Mouse (Mus musculus) hindbrain, embryonic 12.5 days (tissue): ENCODE data around the gene Nfia. TPM values are rescaled to one million over a fixed set of nuclear protein-coding genes. Genes with fewer than 3 reads are reported as not detected.

Source experiments
- ATAC-seq: fragments of 200-750 bp; cut with Nextera tagmentation; 2 replicates; pipeline ENCODE4 v1.8.0; 2017; ENCODE audit warnings: moderate TSS enrichment; ENCODE audit not compliant: low FRiP score
- H3K27ac ChIP-seq: fragments of 300-500 bp; sonication (generic); 2 replicates; pipeline ENCODE4 v1.5.1; 2016; ENCODE audit warnings: mild to moderate bottlenecking
- H3K27me3 ChIP-seq: fragments of 300-500 bp; sonication (generic); 2 replicates; pipeline ENCODE4 v1.6.1; 2016; ENCODE audit warnings: mild to moderate bottlenecking
- H3K36me3 ChIP-seq: fragments of 300-500 bp; sonication (generic); 2 replicates; pipeline ENCODE4 v1.6.1; 2016; ENCODE audit warnings: mild to moderate bottlenecking
- H3K4me1 ChIP-seq: fragments of 300-500 bp; sonication (generic); 2 replicates; pipeline ENCODE4 v1.6.1; 2016
- H3K4me2 ChIP-seq: fragments of 300-500 bp; sonication (generic); replicated peaks from 2 replicates; pipeline ENCODE4 v1.6.1; 2016; ENCODE audit warnings: mild to moderate bottlenecking
- H3K4me3 ChIP-seq: fragments of 300-500 bp; sonication (generic); 2 replicates; pipeline ENCODE4 v1.5.1; 2016; ENCODE audit warnings: mild to moderate bottlenecking
- H3K9ac ChIP-seq: fragments of 300-500 bp; sonication (generic); 2 replicates; pipeline ENCODE4 v1.6.1; 2016; ENCODE audit warnings: mild to moderate bottlenecking, moderate library complexity
- H3K9me3 ChIP-seq: fragments of 300-500 bp; sonication (generic); replicated peaks from 2 replicates; pipeline ENCODE4 v1.6.1; 2016; ENCODE audit warnings: mild to moderate bottlenecking
- WGBS: fragments of 180-500 bp; shearing (Covaris S2); methylation state at CpG from one replicate; pipeline ENCODE4 v1.1.7; 2016; 5-methylcytosine and 5-hydroxymethylcytosine counted together
- polyA plus RNA-seq: library from polyadenylated mRNA; unstranded; fragments of >200 nt; fragmentation: Nextera tagmentation; extraction: Ambion mirVana; gene quantifications from 2 replicates; pipeline ENCODE4 v1.2.1, GENCODE M21; 2016

Gene Nfia
- polyA plus RNA-seq, 1 experiment from 2014 or later = 58.4 TPM

DNA sequence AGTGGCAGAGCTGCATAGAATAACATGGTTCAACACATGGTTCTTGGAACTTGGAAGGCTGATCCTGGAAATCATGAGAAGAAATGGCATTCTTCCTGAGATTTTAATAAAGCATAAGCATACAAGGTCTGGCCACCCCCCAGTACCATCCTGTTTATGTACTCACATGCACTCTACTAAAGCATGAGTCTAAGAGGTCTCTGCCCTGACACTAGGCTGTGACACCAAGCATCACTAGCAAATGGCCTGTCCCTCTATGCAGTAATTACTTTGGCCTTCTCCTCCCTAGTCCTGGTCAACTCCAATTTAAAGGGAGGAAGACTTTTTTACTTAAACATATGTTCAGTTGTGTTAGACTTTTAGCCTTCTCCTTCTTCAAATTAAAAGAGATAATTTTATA lies 285.6 kb downstream of the Nfia start:
- ATAC-seq = no peak
- Histone ChIP-seq H3K36me3 (0 out of 2 replicates have a peak, but pooled peaks cover 7% of the 10 kb centered on the region), H3K9me3 (no peaks in the 10 kb centered on the region), H3K4me3 (no peak overlapping the region), H3K27ac (no peak overlapping the region), H3K9ac (no peak overlapping the region), H3K4me1 (no peaks in the 10 kb centered on the region), H3K27me3 (no peaks in the 10 kb centered on the region), H3K4me2 (no peak overlapping the region)

- no peak for ATAC-seq
- H3K4me3 ChIP-seq = no peak overlapping the region
- no peak overlapping the region for H3K4me2 ChIP-seq
Observed at GRCm38 (mm10) chr4:98060601-98061000, 288.1 kb downstream of the Nfia start.

DNA sequence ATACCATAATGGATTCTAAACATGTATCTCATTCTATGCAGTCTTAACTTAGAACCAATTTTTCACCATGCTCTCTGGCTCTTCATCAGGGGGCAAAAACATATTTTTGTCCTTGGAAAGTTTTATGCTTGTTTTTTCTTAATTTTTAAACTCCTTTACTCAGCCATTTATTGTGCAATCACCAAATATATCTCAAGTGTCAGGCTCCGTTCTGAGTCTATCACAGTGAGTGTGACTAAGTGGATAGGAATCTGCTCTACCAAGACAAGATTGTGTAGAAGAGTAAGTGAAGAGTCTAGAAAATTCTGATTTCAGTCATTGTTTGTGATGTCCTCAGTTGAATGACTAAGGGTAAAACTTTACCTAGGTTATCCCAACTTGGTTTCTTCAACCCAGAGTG lies 288.6 kb downstream of the Nfia start:
- Histone ChIP-seq H3K4me3 (no peak overlapping the region), H3K4me1 (no peaks in the 10 kb centered on the region), H3K9ac (no peak overlapping the region), H3K9me3 (no peaks in the 10 kb centered on the region), H3K27ac (no peak overlapping the region), H3K27me3 (no peaks in the 10 kb centered on the region), H3K36me3 (peaks cover 10% of the 10 kb centered on the region), H3K4me2 (no peak overlapping the region)
- no peak for ATAC-seq
- 90% methylated on average over 1 of the region's 1 CpGs for WGBS

More at GRCm38 (mm10) chr4:98060601-98061000, 288.1 kb downstream of the Nfia start:
- Histone ChIP-seq H3K9me3 (no peaks in the 10 kb centered on the region), H3K4me1 (no peaks in the 10 kb centered on the region), H3K9ac (no peak overlapping the region), H3K36me3 (peaks cover 6% of the 10 kb centered on the region; the same call in 1 of the 2 replicates), H3K27me3 (no peaks in the 10 kb centered on the region), H3K27ac (no peak overlapping the region)
- 45% methylated on average over 1 of the region's 1 CpGs for WGBS

DNA sequence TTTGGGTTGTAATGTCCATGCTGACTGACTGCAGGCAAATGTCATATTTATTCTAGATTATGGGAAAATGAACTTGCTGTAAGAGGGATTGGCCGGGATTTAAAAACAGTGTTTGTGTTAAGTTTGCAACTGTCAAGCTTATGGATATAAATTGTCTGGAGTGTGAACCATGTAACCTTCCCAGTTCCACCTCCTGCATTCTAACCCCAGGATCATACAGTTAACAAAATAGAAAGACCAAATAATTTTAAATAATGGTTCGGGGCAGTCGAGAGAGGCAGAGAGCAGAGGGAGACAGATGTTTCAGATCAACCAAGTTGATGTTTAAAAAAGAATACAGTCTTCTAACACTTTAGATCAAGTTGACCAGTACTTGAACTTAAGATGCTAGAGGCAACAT lies 290.7 kb downstream of the Nfia start:
- Histone ChIP-seq H3K9me3 (no peaks in the 10 kb centered on the region), H3K27ac (no peak overlapping the region), H3K27me3 (no peaks in the 10 kb centered on the region), H3K4me3 (no peak overlapping the region), H3K4me1 (no peaks in the 10 kb centered on the region), H3K4me2 (no peak overlapping the region), H3K36me3 (peaks cover 12% of the 10 kb centered on the region), H3K9ac (no peak overlapping the region)
- ATAC-seq = no peak
- WGBS = 83% methylated on average over 3 of the region's 3 CpGs

GRCm38 (mm10) chr4:98076106-98076505 lies 303.6 kb downstream of the Nfia start:
- peaks cover 4% of the 10 kb centered on the region; the same call in 1 of the 2 replicates for H3K4me1 ChIP-seq
- no peak overlapping the region for H3K4me2 ChIP-seq
- no peak overlapping the region for H3K4me3 ChIP-seq
- no peaks in the 10 kb centered on the region for H3K27me3 ChIP-seq
- H3K36me3 ChIP-seq = no peaks in the 10 kb centered on the region
- WGBS = 81% methylated on average over 7 of the region's 7 CpGs
- H3K27ac ChIP-seq = no peak overlapping the region
- ATAC-seq = no peak
- H3K9ac ChIP-seq = no peak overlapping the region
- H3K9me3 ChIP-seq = no peaks in the 10 kb centered on the region

- H3K4me2 ChIP-seq = no peak overlapping the region
- 78% methylated on average over 7 of the region's 7 CpGs for WGBS
- no peak for ATAC-seq
Observed at GRCm38 (mm10) chr4:98076624-98077023, 304.1 kb downstream of the Nfia start.

GRCm38 (mm10) chr4:98080586-98080985 lies 308.1 kb downstream of the Nfia start:
- no peak overlapping the region for H3K4me2 ChIP-seq
- no peaks in the 10 kb centered on the region for H3K27me3 ChIP-seq
- WGBS = 53% methylated on average over 1 of the region's 1 CpGs
- no peak overlapping the region for H3K4me3 ChIP-seq
- no peaks in the 10 kb centered on the region for H3K9me3 ChIP-seq
- H3K9ac ChIP-seq = no peak overlapping the region
- no peak for ATAC-seq
- H3K36me3 ChIP-seq = peaks cover 11% of the 10 kb centered on the region; the same call in 1 of the 2 replicates
- H3K27ac ChIP-seq = no peak overlapping the region
- peaks cover 4% of the 10 kb centered on the region for H3K4me1 ChIP-seq

More at GRCm38 (mm10) chr4:98076624-98077023, 304.1 kb downstream of the Nfia start:
- no peaks in the 10 kb centered on the region for H3K9me3 ChIP-seq
- no peaks in the 10 kb centered on the region for H3K27me3 ChIP-seq
- no peak overlapping the region for H3K4me3 ChIP-seq
- H3K27ac ChIP-seq = no peak overlapping the region
- no peak overlapping the region for H3K9ac ChIP-seq
- no peaks in the 10 kb centered on the region for H3K36me3 ChIP-seq
- peaks cover 4% of the 10 kb centered on the region; the same call in 1 of the 2 replicates for H3K4me1 ChIP-seq

- ATAC-seq = no peak
- H3K9me3 ChIP-seq = no peaks in the 10 kb centered on the region
- no peak overlapping the region for H3K27ac ChIP-seq
- no peak overlapping the region for H3K4me3 ChIP-seq
- peaks cover 2% of the 10 kb centered on the region; the same call in 1 of the 2 replicates for H3K4me1 ChIP-seq
- 53% methylated on average over 1 of the region's 1 CpGs for WGBS
- H3K36me3 ChIP-seq = peaks cover 11% of the 10 kb centered on the region; the same call in 1 of the 2 replicates
- no peaks in the 10 kb centered on the region for H3K27me3 ChIP-seq
- no peak overlapping the region for H3K4me2 ChIP-seq
- no peak overlapping the region for H3K9ac ChIP-seq
Observed at GRCm38 (mm10) chr4:98081962-98082361, 309.4 kb downstream of the Nfia start.

DNA sequence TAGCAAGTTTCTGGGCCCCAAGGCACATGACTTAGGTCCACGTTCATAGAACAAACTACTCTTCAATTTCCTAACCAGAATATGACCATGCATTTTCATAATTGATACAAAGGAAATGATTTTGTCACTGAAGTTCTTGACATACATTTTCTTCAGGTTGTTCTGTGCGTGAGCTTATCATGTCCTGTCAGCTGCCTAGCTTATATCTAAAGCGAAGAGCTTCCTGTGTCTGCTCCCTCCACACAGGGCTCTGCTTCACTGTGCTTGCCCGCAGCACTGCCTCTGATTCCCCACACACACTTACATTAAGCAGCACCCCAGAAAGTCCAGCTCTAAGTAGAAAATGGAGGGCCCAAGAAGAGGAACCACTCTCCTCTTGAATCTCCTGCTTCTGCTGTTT lies 310.0 kb downstream of the Nfia start:
- Histone ChIP-seq H3K9me3 (no peaks in the 10 kb centered on the region), H3K27me3 (no peaks in the 10 kb centered on the region), H3K27ac (no peak overlapping the region), H3K4me2 (no peak overlapping the region), H3K36me3 (peaks cover 11% of the 10 kb centered on the region; the same call in 1 of the 2 replicates), H3K9ac (no peak overlapping the region), H3K4me3 (no peak overlapping the region), H3K4me1 (peaks cover 2% of the 10 kb centered on the region; the same call in 1 of the 2 replicates)
- no peak for ATAC-seq
- 91% methylated on average over 4 of the region's 4 CpGs for WGBS

DNA sequence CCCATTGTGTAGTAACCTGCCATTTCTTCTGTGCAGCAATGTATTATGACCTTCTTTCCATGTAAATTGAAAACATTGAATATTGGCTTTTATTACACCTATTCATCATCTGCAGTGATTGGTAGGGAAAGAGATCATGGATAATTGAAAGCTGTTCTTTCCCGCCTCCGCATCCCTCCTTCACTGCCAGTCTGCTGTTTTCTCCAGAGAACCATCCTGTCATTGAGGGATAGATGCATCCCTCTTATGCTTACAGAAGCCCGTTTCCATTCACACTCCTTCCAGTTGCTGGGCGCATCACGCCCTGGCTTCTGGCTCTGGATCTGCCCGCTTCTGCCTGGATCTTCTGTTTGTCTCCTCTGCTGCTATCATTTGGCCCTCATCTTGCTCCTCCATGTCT lies 312.5 kb downstream of the Nfia start:
- Histone ChIP-seq H3K4me1 (peaks cover 2% of the 10 kb centered on the region; the same call in 1 of the 2 replicates), H3K9me3 (no peaks in the 10 kb centered on the region), H3K4me2 (no peak overlapping the region), H3K27ac (no peak overlapping the region), H3K9ac (no peak overlapping the region), H3K4me3 (no peak overlapping the region), H3K27me3 (no peaks in the 10 kb centered on the region), H3K36me3 (peaks cover 11% of the 10 kb centered on the region; the same call in 1 of the 2 replicates)
- no peak for ATAC-seq
- WGBS = 80% methylated on average over 6 of the region's 6 CpGs

DNA sequence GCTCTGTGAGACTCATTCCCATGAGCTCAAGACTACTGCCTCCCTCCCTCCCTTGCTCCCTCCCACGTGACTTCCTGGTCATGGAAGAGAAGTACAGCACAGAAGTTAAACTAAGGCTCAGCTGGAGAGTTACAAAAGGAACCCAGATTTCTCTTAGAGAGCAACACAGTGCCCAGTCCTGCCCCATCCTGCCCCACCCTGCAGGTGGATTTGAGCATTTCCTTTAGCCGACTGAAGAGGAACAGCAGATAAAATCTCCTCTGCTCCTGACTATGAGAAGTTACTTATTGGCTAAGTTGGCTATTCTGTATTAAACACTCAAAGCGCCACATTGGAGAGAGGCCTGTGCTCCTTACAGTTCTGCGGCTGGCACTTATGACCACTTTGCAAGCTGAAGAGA lies 314.4 kb downstream of the Nfia start:
- peaks cover 6% of the 10 kb centered on the region for H3K4me1 ChIP-seq
- no peaks in the 10 kb centered on the region for H3K27me3 ChIP-seq
- H3K9ac ChIP-seq = no peak overlapping the region
- H3K9me3 ChIP-seq = no peaks in the 10 kb centered on the region
- H3K4me3 ChIP-seq = no peak overlapping the region
- ATAC-seq = no peak
- H3K36me3 ChIP-seq = peaks cover 9% of the 10 kb centered on the region; the same call in 1 of the 2 replicates
- 77% methylated on average over 4 of the region's 4 CpGs for WGBS
- no peak overlapping the region for H3K27ac ChIP-seq
- H3K4me2 ChIP-seq = no peak overlapping the region

- WGBS = 77% methylated on average over 6 of the region's 6 CpGs
- H3K36me3 ChIP-seq = no peaks in the 10 kb centered on the region
- no peaks in the 10 kb centered on the region for H3K9me3 ChIP-seq
- peaks cover 19% of the 10 kb centered on the region for H3K4me1 ChIP-seq
- no peak overlapping the region for H3K4me2 ChIP-seq
- no peaks in the 10 kb centered on the region for H3K27me3 ChIP-seq
- no peak overlapping the region for H3K9ac ChIP-seq
- H3K4me3 ChIP-seq = no peak overlapping the region
- ATAC-seq = no peak
- H3K27ac ChIP-seq = no peak overlapping the region
Observed at GRCm38 (mm10) chr4:98089985-98090384, 317.5 kb downstream of the Nfia start.

GRCm38 (mm10) chr4:98090586-98090985 lies 318.1 kb downstream of the Nfia start:
- no peak overlapping the region for H3K4me3 ChIP-seq
- ATAC-seq = no peak
- H3K4me2 ChIP-seq = no peak overlapping the region
- H3K9ac ChIP-seq = no peak overlapping the region
- peaks cover 19% of the 10 kb centered on the region for H3K4me1 ChIP-seq
- no peaks in the 10 kb centered on the region for H3K9me3 ChIP-seq
- H3K36me3 ChIP-seq = no peaks in the 10 kb centered on the region
- WGBS = 83% methylated on average over 3 of the region's 3 CpGs
- H3K27ac ChIP-seq = 0 out of 2 replicates have a peak overlapping the region, but pooled peaks have one; percentile 42
- H3K27me3 ChIP-seq = no peaks in the 10 kb centered on the region
